Mouse (Mus musculus) stomach, adult 2 months (tissue): ENCODE data around the gene Rpl14. TPM values are rescaled to one million over a fixed set of nuclear protein-coding genes. Genes with fewer than 3 reads are reported as not detected.

Experiments used
- polyA plus RNA-seq: library from polyadenylated mRNA; depleted of rRNA; stranded (reverse); fragments of >200 nt; gene quantifications from 2 replicates; pipeline ENCODE4 v1.2.3, GENCODE M21; 2012; rRNA removed

Gene Rpl14
- 132 and 293 TPM in 2 replicates for polyA plus RNA-seq

GRCm38 (mm10) chr9:120570741-120571592 is at the start of gene Rpl14:
Gene Rpl14, plus strand, starts transcription at chr9:120571444.

DNA sequence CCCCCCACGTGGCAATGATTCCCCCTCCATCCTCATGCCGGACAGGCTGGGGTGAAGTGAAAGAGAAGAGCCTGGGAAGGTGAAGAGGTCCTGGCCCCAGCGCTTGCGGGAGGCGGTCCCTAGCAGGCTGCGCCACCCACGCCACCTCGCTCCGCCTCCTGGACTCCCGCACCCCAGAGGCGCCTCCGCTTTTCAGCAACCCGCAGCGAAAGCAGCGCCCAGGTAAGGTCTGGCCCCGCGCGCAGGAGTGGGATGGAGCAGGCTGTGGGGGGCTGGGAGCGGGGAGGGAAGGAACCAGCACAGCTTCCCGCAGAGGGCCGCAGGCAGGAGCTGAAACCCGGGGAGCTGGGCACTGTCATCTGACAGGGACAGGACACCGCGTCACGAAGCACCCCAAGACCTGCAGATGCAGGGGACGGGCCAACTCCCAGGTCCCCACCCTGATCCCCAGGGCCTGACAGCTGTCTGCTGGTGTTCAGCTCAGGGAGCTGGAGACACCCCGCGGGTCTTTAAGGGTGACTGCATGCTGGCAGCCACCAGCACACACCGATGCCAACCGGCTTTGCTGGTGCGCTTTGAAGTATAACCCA is 31.5 kb upstream of the Rpl14 start, which contains the start of gene Entpd3:
Gene Entpd3, plus strand, starts transcription at position 157 of the 590 bp plus-strand sequence.

Other genes starting within 250 kb of the Rpl14 start
- gene Eif1b, start 79.2 kb upstream of the Rpl14 start, polyA plus RNA-seq: 28.9 and 51.6 TPM in 2 replicates
- gene Entpd3, start 31.6 kb upstream of the Rpl14 start, polyA plus RNA-seq: 2.2 TPM in 2 replicates